Mouse (Mus musculus) 3T3-L1 (cell line): ENCODE measurements around the gene Rab1a.
A peak's percentile ranks its signal among the peaks of the same experiment; 100 is the strongest.
"Not testable (repeated sequence)": the region's sequence is repeated elsewhere in the genome, so short reads cannot be mapped to it uniquely, and the experiment has no call there.

Experiments
- DNase-seq: peaks from one replicate; pipeline ENCODE4 v3.0.0-alpha.2; 2015; ENCODE audit warnings: low read depth, low spot score

Rab1a gene

DNA sequence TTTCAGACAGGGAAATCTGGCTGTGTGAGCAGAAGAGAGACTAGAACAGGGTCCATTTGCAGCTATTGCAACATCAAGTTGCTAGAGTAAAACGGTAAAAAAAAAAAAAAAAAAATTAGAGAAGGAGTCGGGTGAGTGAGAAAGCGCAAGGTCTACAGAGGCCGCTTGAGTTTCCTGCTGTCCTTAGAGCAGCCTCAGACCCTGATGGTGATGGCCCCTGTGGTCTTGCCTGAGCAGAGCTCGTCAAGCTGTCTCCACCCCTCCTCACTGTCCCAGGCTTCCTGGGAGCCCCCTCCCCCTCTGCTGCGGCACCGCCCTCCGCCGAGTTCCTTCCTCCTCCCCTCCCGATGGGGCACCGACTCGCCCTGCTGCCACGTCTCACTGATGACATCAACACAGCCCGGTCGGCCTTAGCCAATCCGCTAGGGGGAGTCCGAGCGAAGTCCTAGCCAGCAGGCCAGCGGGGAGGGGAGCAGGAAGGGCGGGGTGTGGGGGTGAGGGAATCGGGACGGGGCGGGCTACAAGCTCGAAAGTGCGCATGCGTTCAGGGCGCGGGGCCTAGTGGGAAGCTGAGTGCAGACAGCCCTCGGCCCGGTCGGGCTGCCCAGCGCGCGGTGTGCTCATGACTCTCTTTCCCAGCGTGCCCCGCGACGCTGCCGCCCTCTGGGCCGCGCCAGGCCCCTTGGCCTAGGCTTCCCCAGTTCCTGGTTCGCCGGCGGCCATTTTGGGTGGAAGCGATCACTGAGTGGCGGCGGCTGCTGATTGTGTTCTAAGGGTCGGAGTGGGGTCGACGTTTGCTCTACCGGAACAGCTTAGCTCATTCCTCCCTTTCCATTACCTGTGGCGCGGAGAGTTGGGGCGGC, at the start of gene Rab1a:
Gene Rab1a (plus strand): TSS at position 720 of the 863 bp plus-strand sequence.
- DNase-seq = peak; percentile 99

DNA sequence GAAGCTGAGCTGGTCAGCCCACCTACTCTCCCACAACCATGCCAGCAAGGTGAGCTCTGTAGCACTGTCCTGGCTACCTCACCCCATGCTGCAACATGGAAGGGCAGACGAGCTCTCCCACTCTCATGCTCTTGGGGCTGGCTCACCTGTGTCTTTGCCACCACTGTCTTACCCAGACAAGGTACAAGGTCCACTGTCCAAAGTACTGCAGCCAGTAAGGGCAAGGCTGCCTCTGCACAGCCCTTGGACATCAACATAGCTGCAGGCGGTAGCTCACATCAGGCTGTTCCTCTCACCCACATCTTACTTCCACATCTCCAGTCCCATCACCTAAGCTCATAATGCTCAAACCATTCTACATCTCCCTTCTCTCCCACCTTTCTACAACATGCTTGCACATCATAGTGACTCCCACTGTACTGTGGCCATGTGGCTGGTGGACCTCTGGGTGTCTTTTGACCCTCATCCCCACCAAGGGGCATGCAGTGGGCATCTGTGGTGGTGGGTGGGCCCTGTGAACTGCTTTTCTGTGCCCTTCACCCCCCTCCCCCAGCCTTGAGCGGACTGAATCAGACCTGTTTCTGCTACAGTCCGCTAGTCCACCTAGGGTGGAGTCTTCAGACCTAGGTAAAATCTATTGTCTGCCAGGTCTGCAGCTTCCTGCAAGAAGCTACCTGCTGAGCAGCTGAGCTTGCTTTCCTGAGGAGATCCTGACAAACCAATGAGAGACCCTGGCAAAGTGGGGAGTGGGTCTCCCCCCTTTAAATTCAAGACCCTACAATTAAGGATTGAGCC, 48.9 kb upstream of the Rab1a start:
- no peak for DNase-seq

DNA sequence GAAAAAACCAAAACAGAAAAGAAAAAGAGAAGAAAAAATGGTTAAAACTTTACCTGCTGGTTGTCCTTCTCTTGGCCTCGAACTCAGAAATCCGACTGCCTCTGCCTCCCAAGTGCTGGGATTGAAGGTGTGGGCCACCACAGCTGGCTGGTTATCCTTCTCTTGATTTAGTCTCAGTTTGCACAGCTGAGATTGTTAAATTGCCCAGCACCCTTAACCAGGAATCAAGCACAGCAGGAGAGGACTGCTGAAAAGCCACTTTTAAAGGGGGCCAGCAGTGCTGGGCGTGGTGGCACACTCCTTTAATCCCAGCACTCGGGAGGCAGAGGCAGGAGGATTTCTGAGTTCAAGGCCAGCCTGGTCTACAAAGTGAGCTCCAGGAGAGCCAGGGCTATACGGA, 47.7 kb upstream of the Rab1a start:
- DNase-seq = not testable (repeated sequence)

DNA sequence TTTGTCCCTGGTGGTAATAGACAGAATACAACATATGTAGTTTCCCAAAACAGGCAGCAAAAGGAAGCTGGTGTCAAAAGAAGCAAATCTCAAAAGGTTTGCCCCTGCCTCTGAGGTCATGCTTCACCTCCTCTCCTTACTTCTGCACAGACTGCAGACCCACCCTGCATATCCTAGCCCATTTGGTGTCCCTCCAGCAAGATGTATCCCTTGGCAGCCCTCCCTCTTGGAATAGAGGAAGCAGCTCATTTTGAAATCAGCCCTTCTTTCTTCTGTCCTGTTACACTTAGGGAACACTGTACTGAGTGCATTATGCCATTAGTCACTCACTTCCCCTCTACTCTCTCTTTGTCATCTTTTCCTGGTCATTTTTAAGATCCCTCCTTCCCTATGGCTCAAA, 42.4 kb upstream of the Rab1a start:
- no peak for DNase-seq

DNA sequence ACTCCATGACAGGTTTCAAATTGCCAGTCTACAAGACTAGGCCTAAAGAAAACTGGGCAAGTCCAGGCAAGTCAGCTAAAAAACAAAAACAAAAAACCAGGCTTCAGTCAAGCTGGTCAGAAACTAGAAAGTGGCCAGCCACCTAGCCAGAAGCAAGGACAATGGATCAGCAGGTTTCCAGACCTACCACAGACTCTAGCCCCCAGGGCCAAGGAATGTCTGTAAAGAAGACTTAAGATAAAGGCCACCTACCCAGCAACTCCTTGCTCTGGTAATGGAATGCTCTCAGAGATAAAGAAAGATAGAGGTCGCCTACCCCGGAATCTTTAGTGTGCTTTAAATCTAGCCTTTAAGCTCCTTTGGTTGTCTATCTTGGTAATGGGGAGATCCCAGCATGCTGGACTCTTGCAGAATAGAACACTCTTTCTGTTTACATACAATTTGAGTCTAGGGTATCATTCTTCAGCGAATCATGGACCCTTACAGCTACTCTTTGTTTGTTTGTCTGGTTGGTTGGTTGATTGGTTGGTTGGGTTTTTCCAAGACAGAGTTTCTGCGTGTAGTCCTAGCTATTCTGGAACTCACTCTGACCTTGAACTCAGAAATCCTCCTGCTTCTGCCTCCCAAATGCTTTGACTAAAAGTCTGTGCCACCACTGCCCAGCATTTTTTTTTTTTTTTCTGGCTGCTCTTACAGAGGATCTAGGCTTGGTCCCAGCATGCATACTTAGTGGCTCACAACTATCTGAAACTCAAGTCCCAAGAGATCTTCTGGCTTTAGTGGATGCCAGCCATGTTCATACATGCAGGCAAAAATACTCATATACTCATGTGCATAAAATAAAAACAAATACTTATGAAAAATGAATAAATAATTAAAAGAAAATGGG, 36.0 kb upstream of the Rab1a start:
- DNase-seq = no peak

DNA sequence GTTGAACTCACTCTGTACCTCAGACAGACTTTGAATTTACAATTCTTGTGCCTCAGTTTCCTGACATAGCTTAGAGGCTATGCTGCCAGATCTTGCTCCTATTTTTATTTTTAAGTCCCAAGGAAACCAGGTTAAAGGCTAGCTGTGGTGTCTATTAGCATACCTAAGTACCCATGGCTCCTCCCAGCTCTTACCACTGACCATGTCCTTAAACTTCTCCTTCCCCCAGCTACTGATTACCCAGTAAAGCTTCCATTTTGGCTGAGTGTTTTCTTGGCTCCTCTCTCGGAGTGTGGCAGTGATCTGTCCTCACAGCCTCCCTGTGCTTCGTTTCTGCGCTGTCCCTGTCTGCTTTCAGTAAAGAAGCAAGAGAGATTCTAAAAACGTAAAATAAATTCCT, 35.2 kb upstream of the Rab1a start:
- DNase-seq = no peak

DNA sequence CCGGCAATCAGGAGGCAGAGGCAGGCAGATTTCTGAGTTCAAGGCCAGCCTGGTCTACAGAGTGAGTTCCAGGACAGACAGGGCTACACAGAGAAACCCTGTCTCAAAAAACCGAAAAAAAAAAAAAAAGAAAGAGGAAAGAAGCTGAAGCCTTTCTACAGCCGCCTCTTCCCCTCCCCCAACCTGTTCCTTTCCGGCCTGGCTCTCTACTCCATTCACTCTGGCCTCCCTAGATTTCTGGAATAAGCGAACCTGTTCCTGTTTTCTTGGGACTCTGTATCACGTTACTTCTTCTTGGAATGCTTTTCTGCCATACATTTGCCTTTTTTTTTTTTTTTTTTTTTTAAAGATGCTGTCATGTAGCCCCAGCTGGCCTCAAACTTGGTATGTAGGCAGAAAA, 34.8 kb upstream of the Rab1a start:
- not testable (repeated sequence) for DNase-seq

DNA sequence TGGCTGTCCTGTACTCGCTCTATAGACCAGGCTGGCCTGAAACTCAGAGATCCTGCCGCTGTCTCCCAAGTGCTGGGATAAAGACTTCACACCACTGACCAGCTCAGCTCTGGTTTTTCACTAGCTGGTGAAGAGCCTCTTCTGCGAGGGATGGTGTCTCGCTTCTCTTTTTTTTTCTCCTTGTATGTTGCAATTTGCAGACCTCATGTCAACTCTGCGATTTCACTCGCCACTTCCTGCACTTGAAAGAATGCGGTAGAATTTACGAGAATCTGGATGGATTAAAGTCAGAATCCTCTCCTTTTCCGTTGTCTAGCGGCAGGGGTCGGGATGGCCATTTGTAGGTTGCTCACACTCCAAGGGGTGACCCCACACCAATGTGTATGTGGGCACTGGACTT, 32.3 kb upstream of the Rab1a start:
- DNase-seq = no peak

DNA sequence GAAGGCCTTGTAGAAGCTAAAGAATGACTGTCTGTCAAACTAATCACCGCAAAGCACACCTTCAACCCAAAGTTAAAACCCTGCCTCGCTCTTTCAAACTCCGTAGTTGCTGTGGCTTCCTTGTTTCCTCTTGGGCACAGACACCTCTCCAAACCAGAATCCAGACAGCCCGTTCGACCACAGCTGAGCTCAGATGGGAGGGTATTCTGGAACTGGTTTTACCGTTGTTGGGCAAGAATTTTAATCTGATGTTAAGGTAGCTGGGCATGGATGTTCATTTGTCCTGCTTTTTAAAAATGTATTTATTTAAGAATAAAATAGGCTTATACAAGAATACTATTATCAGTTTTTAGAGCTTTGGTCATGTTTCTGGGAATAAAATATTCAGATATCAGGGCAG, 14.0 kb upstream of the Rab1a start:
- DNase-seq = no peak

DNA sequence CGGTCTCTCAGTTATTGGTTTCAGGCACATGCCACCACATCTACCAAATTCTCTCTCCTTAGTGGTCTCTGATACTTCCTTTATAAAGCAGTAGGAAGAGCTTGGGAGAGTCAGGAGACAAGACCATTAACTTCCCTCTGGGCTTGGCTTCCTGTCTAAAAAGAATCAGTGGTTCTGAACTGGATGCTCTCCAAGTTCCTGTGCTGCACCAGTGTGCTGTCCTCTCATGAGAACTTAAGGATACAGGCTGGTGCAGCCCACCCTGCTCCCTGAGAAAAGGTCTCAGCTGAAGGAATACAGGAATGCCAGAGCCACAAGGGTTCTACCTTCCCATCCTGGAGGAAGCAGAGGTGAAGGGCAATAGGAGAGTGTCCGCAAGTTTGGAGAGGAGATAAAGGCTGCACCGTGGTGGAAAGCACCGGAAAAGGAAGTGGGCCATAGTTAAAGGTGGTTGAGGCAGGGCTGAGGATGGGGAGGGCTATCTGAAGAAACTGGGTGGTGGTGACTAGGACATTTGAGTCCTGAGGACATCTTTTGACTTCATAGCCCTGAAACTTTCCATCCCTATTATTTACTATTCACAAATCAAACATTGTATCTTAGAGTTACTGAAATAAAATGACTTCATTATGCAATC, 8.0 kb upstream of the Rab1a start:
- DNase-seq = no peak

DNA sequence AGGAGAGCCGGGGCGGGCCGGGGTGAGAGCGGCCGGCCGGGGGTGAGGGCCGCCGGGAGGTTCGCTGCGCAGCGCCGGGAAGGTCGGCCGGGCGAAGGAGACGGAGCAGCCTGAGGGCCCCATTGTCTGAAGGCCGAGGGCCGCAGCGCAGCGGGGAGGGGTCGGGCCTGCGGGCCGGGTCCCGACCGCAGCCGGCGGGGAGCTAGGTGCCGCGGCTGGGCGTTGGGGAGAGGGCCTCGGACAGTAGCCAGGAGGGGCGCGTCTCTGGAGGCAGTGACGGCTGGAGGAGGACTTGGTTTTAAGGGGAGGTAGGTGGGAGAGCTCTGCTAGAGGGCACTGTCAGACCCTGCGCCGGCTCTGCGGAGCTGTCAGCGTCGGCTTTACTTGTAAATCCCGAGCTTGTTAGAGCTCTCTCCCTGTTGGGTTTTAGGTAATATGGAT, 449 bp downstream of the Rab1a start:
- DNase-seq = peak; percentile 63

DNA sequence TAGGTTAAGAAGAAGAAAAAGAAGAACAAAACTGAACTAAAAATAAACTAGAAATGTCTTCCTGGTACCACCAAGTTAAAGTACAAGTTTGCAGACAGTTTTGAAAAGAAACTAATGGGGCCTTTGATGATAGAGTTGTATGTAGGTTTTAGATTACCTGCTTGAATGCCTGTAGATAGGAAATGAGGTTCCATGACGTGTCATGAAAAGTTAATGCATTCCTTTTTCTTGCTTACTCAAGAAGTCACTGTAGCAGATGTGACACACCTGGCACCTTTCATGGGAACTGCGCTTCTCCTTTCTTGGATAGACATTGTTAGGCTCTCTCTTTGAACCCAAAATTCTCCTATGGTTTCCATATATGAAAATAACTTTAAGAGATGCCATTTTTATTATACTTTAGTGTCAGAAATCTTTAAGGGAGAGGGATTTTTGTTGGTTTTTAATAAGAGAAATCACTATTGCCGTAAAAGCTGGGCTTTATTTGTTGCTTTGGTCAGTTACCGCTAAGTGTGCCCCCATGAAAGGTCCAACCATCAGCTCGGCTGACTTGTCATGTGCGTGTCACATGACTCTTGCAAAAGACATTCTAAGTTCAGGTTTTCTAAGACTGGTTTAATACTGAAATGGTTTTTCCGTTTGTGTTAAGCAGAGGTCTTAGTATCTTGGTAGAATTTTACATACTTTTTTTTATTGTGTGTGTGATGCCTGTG, 1.2 kb downstream of the Rab1a start:
- peak; percentile 47 for DNase-seq

DNA sequence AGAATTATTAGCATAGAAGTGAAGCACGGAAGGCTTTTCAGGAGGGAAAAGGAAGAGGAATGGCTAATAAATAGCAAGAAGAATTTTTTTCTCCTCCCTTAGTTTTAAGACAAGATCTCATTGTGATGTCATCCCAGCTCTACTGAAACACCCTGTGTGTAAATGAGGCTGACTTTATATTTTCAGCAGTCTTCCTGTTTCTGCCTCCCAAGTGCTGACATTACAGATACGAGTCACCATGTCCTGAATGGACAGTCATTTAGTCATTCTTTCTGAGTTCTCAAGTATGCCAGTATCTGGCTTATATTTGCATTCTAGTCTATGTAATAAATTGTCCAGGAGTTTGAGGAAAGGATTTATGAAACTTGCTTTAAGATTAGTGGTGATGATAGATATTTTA, 3.1 kb downstream of the Rab1a start:
- peak; percentile 54 for DNase-seq

DNA sequence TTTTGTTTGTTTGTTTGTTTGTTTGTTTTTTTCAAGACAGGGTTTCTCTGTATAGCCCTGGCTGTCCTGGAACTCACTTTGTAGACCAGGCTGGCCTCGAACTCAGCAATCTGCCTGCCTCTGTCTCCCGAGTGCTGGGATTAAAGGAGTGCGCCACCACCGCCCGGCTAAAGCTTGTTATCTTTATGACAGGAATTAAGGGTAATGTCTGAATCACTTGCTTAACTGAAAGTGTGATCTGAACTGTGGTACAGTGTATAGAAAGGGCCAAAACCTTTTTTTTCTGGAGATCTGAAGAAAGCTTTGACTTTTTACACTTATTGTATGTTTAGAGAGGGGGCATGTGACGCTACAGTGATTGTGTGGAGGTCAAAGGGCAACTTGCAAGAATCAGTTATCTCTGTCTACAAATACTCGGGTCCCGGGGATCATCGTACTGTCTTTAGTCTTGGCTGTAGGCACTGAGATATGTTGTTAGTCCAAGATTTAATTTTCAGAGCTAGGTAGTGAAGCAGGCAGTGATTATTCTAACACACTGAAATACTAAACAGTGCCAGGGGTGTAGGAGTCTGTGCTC, 3.7 kb downstream of the Rab1a start:
- no peak for DNase-seq

DNA sequence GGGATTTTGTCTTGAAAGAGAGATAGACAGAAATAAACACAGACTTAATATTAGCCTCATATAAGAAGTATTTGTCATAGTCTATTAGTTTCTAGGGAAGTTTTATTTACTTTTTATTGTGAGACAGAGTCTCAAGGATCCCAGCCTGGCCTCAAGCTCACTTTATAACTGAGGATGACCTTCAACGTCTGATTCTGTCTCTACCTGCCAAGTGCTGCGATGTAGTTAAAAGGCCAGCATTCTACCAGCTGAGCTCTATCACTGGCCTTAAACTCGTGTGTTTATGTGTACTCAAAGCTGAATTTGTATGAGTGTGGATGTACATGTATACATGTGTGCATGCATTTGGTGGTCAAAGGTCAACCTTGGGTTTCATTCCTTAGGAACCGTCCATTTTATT, 4.3 kb downstream of the Rab1a start:
- DNase-seq = no peak

DNA sequence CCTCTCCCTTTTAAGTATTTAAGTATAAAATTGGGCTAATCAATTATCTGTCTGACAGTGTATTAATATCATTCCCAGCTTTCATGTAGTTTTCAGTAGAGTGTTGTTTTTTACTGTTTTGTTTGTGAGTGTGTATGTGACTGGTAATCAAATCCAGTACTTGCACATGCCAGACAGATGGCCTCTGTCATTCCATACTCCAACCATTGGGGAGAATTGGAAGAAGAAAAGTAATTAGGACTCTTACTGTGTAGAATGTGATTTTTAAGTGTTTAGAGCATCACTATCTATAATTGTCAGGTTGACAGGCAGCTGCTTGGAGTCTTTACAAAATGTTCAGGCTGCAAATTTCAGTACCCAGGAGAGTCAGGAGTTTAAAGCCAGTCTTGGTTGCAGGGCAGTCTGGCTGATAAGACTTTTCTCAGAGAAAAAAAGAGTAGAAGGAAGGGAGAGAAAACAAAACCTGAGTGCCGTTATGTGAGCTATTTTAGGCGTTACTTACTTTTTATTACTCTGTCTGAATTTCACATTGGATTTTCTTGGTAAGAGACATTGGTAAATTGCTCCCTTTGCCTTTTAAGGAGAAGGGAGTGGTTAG, 5.5 kb downstream of the Rab1a start:
- no peak for DNase-seq

DNA sequence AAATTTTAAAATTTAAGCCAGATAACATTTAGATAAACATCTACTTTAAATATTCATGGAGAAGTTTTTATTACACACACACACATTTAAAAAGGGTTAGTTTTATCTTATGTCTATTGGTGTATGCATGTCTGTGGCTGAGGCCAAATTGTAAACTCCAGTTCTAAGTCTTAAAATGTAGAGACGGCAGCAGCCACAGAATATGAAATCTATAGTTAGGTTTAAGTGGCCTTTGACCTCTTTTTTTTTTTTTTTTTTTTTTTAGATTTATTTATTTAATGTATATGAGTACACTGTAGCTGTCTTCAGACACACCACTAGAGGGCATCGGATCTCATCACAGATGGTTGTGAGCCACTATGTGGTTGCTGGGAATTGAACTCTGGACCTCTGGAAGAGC, 6.4 kb downstream of the Rab1a start:
- no peak for DNase-seq

DNA sequence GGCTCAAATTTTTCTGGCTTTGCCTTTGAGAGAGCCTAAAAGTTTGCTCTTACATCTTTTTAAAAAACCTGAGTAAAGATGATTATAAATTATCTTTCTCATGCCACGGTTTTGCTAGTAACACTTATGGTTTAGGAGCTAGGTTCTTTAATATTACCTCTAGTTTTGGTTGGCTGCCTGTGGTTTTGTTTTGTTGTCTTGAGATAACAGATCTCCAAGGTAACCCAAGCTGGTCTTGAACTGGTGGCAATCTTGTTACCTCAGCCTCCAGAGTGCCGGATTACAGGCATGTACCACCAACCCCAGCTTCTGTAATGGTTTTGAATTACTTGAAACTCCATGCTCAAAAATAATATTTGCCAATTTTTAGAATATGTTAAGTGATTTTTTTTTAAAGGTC, 10.6 kb downstream of the Rab1a start:
- DNase-seq = no peak

DNA sequence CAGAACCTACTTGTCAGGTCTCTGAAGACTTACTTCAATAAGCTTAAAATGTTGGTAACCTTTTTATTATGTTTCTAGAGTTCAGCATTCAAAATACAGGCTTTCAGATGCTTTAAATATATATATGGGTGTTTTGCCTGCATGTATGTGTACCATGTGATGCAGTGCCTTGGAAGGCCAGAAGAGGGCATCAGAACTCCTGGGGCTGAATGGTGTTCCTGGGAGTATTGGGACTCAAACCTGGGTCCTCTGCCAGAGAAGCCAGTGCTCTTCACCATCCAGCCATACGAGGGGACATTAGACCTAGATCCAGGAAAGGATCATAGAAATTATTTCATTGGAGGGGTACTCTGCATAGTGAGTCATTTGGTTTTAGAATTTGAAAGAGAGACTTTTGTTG, 13.5 kb downstream of the Rab1a start:
- DNase-seq = peak; percentile 47

DNA sequence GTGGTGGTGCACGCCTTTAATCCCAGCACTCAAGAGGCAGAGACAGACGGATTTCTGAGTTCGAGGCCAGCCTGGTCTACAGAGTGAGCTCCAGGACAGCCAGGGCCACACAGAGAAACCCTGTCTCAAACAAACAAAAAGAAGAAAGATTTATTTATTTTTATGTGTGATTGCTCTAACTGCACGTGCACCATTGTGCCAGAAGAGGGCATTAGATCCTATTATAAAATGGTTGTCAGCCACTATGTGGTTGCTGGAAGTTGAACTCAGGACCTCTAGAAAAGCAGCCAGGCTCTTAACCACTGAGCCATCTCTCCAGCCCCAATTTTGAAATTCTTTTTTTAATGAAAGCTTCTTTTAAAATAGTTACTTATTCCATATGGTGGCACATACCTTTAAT, 15.2 kb downstream of the Rab1a start:
- DNase-seq = peak; percentile 44
